Mouse (Mus musculus) lung, postnatal 0 days (tissue): ENCODE data around the gene Tcf20.

Experiments used
- CTCF ChIP-seq: IDR thresholded peaks from 2 replicates; pipeline ENCODE4 v1.5.1; 2016; ENCODE audit warnings: antibody characterized with exemption, mild to moderate bottlenecking
- EP300 ChIP-seq: IDR thresholded peaks from 2 replicates; pipeline ENCODE4 v1.6.1; 2016; ENCODE audit warnings: antibody characterized with exemption, mild to moderate bottlenecking, control low read depth

DNA sequence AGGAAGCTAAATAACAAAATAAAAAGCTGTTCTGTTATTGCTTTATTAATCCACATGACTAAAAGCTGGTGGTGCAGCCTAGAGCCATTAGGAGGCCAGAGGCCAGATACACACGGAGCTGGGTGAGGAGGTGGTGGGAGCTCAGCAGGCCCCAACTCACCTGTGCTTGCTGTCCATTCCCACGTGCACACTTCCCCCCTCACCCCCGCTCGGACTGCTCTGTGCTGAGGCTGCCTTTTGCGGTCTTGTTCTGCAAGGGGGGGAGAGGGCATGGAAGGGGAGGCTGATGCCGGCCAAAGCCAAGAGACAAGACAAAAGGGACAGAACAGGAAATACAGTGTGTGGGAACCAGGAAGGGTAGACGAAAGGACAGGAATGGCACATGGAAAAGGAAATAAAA lies 173.4 kb downstream of the Tcf20 start:
- TF ChIP-seq CTCF (no peak), EP300 (no peak)
